Mouse (Mus musculus): Measurements from ENCODE around the gene Taar6. TPM values are rescaled to one million over a fixed set of nuclear protein-coding genes. Genes with fewer than 3 reads are reported as not detected.
A peak's percentile ranks its signal among the peaks of the same experiment; 100 is the strongest.

The Taar6 gene
- polyA plus RNA-seq (2012; rRNA removed) = not detected in 2 replicates

DNA sequence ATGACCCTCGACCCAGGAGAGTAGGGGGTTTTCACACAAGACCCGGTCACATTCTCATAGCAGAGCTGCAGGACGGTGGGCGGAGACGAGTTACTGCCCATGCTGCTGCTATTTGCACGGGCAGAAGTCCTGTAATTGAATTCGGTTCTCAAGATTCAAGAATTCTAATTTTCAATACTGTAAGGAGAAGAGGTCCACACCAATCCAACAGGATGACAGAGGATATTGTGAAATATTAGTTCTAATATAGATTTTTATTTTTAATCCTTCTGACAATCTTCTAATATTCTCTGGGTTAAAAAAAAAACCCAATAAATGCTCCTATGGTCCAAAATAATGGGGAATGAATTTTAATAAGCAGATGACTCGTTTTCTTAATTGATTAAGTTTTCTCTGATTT lies at the start of gene Taar6:
Gene Taar6 (minus strand): TSS at position 101 of the 400 bp plus-strand sequence.
- DNase-seq (ENCODE audit: low spot score) = no peak

DNA sequence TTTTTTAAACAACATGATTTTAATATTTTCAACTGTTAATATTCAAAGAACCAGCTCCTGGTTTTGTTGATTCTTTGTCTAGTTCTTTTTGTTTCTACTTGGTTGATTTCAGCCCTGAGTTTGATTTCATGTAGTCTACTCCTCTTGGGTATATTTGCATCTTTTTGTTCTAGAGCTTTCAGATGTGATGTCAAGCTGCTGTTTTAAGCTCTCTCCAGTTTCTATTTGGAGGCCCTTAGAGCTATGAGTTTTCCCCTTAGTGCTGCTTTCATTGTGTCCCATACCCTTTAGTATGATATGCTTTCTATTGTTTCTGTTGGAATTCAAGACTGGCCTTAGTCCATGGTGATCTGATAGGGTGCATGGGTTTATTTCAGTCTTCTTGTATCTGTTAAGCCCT lies 45.9 kb upstream of the Taar6 start:
- no peak for DNase-seq (ENCODE audit: low spot score)

DNA sequence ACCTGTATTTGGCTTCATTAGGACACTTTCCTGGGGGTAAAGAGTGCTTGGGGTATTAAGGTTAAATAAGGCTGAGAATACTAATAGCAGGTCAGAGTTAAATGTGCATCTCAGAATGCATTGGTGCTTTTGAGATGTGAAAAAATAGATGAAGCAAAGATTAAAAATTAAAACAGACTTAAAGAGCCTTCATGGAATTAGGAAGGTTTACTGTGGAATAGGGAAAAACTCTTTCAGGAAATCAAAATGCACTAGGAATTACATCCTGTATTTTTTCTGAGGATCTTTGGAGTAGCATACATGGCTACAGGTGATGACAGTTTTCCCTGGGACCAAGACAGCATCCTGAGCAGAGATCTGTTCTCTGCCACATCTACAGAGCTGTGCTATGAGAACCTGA lies 41.5 kb upstream of the Taar6 start, which contains the start of gene Taar7d:
Gene Taar7d (plus strand): TSS at position 301 of the 400 bp plus-strand sequence.
- no peak for DNase-seq (ENCODE audit: low spot score)

DNA sequence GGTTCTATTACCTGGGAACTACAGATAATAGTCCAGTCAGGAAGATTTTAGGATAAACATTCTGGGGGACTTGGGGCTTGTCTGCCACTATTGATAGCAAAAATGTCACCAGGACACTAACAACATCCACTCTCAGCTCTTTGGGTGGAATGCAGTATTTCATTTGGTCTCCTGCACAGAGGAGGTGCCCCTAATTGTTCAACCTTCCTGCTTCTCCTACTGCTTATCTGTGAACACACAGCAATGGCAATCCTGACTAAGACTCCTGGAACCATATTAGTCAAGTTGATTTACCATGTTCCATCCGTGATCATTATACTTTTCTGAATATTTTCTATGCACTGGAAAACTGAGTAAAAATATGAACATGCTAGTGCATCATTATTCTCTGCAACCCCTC lies 22.7 kb upstream of the Taar6 start:
- DNase-seq (ENCODE audit: low spot score) = no peak

DNA sequence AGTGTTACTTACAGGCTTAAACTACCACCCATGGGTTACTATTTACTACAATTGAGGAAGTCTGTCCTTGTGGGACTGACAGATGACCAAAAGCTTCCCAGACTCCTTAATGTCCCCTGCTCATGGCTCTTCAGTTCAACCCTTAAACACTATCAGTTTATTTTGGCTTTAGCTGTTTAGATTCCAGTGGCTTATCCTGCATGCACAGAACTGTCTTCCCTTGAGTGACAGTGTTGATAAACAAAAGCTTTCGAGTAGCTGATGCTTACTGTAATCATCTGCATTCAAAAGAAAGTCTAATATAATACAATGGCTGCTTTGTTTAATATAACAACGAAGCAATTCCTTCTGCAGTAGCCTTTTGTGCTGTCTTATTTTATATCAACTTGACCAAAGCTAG lies 21.6 kb upstream of the Taar6 start:
- DNase-seq (ENCODE audit: low spot score) = no peak

DNA sequence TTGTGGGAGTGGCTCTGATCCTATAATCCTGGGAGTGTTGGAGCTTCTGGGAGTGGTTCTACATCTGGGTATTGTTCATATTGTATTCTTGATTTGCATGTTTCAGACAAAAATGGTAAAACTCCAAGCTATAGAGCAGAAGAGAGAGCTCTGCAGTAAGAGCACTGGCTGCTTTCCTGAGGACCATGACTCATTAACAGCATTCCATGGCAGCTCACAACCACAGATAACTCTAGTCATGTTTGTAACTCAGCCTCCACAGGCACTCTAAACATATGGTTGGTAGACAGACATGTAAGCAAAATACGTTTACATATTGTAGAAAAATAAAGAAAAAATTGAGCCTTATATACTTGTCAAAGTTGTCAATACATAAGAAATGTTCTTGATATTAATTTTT lies 21.0 kb upstream of the Taar6 start:
- no peak for DNase-seq (ENCODE audit: low spot score)

DNA sequence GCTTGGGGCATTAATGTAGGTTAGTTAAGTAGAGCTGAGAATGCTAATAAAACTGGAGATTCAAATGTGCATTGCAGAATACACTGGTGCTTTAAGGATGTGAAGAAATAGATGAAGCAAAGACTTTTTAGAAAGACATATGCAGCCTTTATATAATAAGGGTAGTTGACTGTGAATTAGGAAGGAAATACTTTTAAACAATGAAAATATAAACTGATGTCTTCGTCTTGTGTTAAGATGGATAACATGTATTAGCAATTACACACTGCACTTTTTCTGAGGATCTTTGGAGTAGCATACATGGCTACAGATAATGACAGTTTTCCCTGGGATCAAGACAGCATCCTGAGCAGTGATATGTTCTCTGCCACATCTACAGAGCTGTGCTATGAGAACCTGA lies 14.2 kb upstream of the Taar6 start, which contains the start of gene Taar7b:
Gene Taar7b (plus strand): TSS at position 301 of the 400 bp plus-strand sequence.
- no peak for DNase-seq (ENCODE audit: low spot score)

DNA sequence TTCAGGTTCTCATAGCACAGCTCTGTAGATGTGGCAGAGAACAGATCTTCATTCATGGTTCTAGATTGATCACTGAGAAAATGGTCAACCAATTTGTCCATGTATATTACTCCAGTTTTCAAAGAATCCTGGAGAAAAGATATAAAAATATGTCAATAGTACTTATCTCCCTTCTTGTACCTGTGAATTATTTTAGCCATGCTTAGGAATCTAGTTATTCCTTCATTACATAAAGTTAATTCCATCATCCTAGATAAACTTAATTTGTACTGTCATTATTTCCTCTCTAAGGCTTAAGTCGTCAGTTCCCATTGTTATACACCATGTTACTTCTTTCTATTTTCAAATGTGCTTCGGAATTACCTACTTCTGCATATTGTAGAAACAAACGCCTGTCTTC lies 7.9 kb upstream of the Taar6 start, which contains the start of gene Taar7a:
Gene Taar7a (minus strand): TSS at position 101 of the 400 bp plus-strand sequence.
- no peak for DNase-seq (ENCODE audit: low spot score)

DNA sequence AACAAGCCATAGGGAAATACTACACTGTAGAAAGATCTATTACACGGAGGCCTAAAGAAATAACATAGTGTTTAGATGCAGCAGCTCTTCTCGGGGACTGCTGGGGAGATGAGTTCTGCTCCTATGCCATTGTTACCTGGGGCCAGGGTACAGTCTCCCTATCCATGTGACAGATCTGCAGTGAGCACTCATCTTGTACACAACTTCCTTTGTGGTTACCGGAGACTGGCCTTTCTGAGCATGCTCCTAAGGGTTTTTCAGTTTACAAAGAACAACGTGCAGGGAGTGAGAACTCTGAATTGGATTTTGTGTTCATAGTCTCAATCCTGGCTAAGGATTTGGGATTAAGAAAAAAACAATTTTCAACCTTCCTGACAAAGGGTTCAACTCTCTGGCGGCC lies 973 bp upstream of the Taar6 start:
- DNase-seq (ENCODE audit: low spot score) = no peak

DNA sequence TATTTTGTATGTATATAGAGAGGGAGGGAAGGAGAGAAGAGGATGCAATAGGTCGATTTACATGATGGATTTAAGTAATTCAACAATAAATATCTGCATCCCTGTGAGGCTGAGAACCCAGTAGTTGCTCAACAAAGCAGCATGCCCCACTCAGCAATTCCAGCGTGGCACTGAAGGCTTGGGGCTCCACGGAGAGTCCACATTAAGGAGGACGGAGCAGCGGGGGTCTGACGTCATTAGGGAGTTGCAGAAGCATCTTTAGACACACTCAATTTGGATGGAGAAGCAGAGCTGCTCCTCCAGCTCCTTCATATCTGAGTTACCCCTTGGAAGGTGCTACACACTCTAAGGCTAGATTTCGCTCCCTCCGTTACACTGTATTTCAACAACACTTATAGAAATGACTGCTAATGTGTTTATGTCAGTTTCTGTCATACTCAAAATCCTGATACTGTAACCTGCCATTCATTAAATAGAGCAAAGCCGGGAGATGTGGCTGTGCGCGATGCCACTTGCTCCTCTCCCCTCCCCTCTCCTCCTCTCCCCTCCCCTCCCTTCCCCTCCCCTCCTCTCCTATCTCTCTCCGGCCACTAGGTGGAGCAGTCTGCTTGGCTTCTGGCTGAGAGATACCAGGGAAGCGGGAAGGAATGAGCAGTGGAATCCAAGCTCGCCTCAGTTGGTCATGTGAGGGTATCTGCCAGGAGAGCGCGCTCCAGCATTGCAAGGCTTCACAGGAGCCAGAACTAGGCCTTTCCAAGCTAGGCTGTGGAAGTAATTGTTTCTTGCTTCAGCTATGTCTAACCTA lies 6.3 kb downstream of the Taar6 start:
- DNase-seq (ENCODE audit: low spot score) = peak; percentile 48

DNA sequence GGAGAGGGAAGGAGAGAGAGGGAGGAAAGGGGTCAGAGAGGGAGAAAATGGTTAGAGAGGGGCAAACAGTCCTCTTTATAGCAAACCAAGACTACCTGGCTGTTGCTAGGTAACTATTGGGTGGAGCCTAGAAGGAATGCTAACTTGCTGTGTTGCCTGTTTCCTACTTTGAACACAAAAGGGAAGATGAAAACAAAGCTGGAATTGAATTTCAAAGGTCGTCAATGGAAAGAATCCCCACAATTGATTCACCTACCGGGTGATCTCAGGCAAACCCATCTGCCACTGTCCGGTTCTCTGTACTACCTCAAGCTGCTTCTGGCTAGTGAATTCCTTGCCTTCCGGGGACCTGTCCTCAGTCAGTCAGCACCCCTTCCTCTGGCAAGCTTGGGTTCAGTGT lies 7.5 kb downstream of the Taar6 start:
- DNase-seq (ENCODE audit: low spot score) = no peak

DNA sequence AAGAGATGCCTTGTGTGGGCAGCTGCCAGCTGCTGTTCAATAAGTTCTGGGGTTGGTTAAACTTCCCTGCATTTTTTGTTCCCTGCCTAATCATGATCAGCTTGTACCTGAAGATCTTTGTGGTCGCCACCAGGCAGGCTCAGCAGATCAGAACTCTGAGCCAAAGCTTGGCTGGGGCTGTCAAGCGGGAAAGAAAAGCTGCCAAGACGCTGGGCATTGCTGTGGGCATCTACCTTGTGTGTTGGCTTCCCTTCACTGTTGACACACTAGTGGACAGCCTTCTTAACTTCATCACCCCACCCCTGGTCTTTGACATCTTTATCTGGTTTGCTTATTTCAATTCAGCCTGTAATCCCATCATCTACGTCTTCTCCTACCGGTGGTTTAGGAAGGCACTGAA lies 14.2 kb downstream of the Taar6 start:
- DNase-seq (ENCODE audit: low spot score) = no peak

DNA sequence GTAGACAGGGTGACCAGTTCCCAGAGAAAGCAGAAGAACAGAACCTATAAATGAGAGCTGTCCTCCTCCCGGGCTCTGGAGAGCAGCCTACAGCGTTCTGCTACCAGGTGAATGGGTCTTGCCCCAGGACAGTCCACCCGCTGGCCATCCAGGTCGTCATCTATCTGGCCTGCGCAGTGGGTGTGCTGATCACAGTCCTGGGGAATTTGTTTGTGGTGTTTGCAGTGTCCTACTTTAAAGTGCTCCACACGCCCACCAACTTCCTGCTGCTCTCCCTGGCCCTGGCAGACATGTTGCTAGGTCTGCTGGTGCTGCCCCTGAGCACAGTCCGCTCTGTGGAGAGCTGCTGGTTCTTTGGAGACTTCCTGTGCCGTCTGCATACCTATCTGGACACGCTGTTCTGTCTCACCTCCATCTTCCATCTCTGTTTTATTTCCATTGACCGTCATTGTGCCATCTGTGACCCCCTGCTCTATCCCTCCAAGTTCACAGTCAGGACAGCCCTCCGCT lies 14.7 kb downstream of the Taar6 start, which contains the start of gene Taar5:
Gene Taar5 (plus strand): TSS at position 51 of the 510 bp plus-strand sequence.
- DNase-seq (ENCODE audit: low spot score) = no peak

DNA sequence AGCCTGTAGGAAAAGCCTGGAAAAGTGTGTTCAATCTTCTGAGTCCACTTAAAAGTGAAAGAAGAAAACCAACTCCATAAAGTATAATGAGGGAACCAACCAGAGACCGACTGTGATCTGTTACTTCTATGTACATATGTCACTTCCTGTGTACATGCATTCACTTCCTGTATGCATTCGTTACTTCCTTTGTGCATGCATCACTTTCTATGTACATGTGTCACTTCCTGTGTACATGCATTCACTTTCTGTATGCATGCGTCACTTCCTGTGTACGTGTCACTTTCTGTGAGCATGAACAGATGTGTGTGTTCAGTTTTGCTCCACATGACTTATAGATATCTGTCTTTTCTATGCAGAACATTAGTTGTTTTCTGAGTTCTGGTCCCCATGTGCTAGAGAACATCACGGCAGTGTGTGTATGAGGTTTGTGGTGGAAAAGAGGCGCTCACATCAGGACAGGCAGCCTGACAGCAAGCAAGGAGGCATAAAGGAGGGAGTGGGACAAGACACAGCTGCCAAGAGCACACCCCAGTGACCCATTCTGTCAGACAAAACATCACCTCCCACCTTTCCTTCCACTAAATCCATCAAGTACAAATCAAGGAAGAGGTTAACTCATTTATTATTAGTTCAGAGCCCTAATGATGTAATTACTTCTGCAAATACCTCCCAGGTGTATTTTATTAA lies 20.4 kb downstream of the Taar6 start:
- no peak for DNase-seq (ENCODE audit: low spot score)

DNA sequence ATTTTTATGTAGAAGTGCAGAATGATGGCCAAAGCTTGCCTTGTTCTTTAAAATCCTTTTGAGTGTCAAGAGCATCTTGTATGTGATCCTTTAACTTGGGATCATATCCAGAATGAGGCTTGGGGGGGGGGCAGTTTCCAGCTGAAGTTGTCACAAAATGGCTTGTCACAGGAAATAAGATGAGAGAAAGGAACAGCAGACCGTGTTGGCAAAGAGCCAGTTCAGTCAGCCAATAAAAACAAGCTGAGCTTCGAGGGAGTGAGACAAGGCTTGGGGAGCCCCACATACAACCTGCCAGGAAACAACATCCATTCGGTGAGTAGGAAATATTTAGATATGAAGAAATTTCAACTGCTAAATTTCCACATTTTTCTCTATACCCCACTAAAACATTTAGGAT lies 22.0 kb downstream of the Taar6 start:
- DNase-seq (ENCODE audit: low spot score) = no peak

DNA sequence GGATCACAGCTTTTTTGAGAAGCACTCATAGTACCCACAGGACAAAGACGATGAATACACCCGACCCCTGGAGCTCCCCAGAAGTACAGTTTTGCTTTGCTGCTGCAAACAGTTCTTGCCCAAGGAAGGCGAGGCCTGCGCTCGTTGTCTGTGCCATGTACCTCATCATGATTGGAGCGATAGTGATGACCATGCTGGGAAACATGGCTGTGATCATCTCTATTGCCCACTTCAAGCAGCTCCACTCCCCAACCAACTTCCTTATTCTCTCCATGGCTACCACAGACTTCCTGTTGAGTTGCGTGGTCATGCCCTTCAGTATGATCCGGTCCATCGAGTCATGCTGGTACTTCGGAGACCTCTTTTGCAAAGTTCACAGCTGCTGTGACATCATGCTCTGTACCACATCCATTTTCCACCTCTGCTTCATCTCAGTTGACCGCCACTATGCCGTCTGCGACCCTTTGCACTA lies 25.0 kb downstream of the Taar6 start, which contains the start of gene Taar4:
Gene Taar4 (plus strand): TSS at position 51 of the 472 bp plus-strand sequence.
- no peak for DNase-seq (ENCODE audit: low spot score)

DNA sequence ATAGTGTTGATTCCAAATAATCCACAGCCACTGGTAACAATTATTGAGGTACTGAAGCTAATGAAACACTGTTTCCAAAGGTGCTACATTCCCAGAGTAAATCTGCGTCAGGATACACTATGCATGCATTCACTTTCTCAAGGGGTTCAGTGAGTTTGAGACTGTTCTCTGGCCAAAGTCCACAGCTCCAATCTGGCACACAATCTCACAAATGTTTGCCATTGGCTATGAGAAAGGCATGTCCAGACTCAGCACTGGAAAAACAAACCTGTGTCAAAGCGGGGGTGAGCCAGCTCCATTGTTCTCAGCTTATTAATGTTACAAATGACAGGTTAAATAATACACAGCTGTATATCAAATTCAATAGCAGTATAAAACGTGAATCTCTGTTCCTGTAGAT lies 26.4 kb downstream of the Taar6 start:
- no peak for DNase-seq (ENCODE audit: low spot score)

DNA sequence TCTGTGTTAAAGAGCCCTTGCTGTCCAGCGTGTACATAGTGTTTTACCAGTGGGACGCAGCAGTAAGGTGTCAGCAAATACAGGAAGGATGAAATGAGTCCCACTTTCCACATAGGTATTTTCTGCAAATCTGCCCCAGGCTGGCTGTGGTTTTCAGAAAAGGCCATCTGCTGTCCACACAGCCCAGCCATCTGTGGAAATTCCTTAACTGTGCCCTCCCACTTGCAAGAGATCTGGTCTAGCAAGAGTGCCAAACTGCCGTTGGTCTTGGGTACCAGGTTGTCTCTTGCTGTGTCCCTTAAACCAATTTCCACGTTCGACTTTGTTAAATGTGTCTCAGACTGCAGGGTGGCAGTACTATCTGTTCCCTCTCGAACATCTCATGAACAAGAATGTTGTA lies 33.7 kb downstream of the Taar6 start:
- no peak for DNase-seq (ENCODE audit: low spot score)

DNA sequence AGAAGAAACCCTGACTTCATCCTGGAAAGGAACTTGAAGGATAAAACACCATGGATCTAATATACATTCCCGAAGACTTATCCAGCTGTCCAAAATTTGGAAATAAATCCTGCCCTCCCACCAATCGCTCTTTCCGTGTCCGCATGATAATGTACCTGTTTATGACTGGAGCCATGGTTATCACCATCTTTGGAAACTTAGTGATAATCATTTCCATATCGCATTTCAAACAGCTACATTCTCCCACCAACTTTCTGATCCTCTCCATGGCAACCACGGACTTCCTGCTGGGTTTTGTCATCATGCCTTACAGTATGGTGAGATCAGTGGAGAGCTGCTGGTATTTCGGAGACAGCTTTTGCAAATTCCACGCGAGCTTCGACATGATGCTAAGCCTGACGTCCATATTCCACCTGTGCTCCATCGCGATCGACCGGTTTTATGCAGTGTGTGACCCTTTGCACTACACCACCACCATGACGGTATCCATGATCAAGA lies 35.9 kb downstream of the Taar6 start, which contains the start of gene Taar3:
Gene Taar3 (plus strand): TSS at position 51 of the 498 bp plus-strand sequence.
- DNase-seq (ENCODE audit: low spot score) = no peak

DNA sequence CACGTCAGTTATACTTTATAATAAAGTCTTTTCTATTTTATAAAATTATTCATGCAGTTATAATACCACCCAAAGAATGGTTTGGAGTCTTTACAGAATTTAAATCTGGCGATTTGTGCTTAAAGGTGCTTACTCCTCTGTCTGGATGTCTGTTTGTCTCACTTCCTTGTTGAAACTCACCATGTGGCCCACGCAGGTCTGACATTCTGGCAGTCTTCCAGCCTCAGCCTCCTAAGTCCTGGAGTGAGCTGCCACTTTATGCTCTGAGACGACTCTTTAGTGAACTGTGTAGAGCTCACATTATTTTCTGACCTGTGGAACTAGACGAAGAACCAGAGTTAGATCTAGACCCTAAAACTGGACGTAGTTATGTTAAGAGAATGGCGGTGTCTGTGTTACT lies 37.4 kb downstream of the Taar6 start:
- DNase-seq (ENCODE audit: low spot score) = no peak

DNA sequence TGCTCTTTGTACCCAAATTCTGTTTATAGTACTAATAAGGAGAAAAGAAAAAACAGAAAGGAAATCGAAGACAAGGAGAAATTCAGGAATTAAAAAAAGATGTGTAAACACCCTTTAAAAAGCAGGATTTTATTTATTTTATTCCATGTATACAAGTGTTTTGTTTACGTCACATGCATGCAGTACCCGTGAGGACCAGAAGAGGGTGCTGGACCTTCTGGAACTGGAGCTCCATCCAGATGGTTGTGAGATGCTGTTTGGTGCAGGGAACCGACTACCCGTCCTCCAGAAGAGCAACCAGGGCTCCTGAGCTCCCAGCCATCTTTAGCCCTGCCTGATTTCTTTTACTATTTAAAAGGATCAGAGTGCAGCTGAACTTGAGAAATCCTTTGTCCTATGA lies 43.0 kb downstream of the Taar6 start:
- DNase-seq (ENCODE audit: low spot score) = no peak

DNA sequence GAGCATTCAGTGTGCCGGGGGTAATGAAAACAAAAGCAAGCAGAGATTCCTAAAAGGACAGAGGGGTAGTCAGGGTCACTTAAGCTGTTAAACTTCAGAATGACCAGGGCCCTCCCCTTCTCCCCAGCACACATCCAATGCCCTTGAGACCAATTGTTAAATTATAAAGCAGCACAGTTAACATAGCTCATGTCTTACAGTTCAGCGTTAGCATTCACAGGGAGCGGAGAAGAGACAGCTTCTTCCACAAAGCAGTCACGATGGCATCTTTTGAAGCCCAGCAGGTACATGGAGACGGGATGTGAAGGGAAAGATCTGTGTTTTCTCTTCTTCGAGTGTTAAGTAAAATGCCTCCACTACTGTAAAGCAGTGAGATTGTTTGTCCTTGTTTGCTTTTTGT lies 47.1 kb downstream of the Taar6 start, which contains the start of gene Taar2:
Gene Taar2 (plus strand): TSS at position 261 of the 400 bp plus-strand sequence.
- no peak for DNase-seq (ENCODE audit: low spot score)

Measured in urinary bladder, adult 2 months (tissue).